Mouse (Mus musculus) olfactory bulb, adult 2 months (tissue): ENCODE measurements around the gene Cd3eap.

Source experiments
- CTCF ChIP-seq: fragments of 200-500 bp; IDR thresholded peaks from 2 replicates; pipeline ENCODE4 v1.5.1; 2012; ENCODE audit warnings: low read depth, mild to moderate bottlenecking, low read length, moderate library complexity; ENCODE audit not compliant: insufficient read depth
- POLR2A ChIP-seq: fragments of 200-500 bp; IDR thresholded peaks from 2 replicates; pipeline ENCODE4 v1.6.1; 2012; ENCODE audit warnings: mild to moderate bottlenecking, low read depth, low read length, moderate library complexity; ENCODE audit not compliant: insufficient read depth

DNA sequence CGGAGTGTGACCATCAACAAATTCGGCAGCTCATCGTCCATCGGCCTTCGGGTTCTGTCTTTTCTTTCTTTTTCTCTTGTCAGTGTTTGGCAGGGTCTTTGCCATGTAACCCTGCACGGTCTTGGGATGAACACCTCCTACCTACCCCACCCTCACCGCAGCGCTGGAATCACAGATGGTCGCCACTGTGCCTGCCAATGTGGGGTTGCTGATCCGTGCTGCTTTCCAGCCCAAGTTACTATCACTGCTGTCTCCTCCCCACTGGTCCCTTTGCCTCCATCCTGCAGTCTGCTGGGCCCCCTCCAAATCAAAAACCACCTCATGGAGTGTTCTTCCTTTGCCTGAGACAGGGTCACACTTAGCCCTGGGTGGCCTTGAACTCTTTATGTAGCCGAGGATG, 35.1 kb downstream of the Cd3eap start:
- TF ChIP-seq CTCF, result no peak
- no peak for TF ChIP-seq POLR2A
